Mouse (Mus musculus) left cerebral cortex, adult 6 months (tissue): ENCODE data around the gene Gm10153. TPM values are rescaled to one million over a fixed set of nuclear protein-coding genes. Genes with fewer than 3 reads are reported as not detected.

Source experiments
- long read RNA-seq, 2 experiments: library from polyadenylated mRNA; unstranded; transcript quantifications; one replicate each; pipeline ENCODE4 v2.0.0; 2019 to 2020
- polyA plus RNA-seq: library from polyadenylated mRNA; unstranded; fragments of <200 nt; fragmentation: Nextera tagmentation; gene quantifications from 2 replicates; pipeline ENCODE4 v1.2.3, GENCODE M21; 2021

Gene Gm10153
- not detected in 2 replicates for polyA plus RNA-seq
- long read RNA-seq, experiment 1 = 0 reads
- long read RNA-seq, experiment 2 = 0 reads

DNA sequence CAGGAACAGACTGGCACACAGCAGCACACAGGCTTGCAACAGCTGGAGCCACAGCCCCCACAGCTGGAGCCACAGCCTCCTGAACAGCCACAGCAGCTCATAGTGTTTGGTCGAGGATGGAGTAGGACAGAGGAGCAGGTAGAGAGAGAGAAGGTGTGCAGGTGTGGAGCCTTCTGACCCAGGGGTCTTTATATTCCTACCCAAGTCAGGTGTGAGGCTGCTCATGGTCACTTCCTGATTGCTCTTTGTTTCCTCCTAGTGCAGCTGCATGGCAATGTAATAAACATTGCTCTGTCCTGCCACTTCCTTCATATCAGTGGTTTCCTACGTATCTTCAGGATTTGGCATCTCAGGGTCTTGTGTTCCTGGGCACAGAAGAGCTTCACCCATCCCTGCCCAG lies at the start of gene Gm10153:
TSS of gene Gm10153 (minus strand) at position 101 of the 400 bp plus-strand sequence.

DNA sequence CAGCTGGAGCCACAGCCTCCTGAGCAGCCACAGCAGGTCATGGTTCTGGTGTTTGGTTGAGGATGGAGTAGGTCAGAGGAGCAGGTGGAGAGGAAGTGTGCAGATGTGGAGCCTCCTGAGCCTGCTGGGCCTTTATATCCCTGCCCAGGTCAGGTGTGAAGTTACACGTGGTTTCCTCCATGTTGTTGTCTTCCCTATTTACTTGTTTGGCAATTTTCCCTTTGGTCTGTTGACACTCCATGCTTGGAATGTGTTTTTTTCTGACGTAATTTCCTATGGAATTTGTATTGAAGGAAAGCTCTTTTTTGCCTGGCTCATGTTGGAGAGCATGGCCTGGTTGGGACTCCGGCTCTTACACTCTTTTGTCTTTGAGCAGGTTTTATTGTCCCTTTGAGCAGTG lies 39.7 kb upstream of the Gm10153 start, which contains the start of gene Krtap5-5:
TSS of gene Krtap5-5 (minus strand) at position 101 of the 400 bp plus-strand sequence.

GRCm38 (mm10) chr7:142211559-142211958 lies 21.4 kb upstream of the Gm10153 start, which contains the start of gene Gm7579:
Gm7579 (plus strand) TSS chr7:142211859.

DNA sequence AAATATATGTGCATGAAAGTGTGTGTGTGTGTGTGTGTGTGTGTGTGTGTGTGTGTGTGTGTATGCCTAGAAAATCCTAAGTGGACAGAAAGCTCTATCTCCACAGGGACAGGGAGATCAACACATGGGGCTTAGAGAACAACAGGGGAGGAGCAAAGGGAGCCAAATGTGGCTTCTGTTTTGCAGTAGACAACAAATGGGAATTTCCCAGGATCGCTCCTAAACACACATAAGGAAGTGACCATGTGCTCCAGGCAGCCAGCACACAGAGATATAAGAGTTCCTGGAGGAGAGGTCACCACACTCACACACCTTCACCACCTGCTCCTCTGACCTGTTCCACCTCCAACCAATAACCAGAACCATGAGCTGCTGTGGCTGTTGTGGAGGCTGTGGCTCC lies 10.9 kb upstream of the Gm10153 start, which contains the start of gene Krtap5-3:
TSS of gene Krtap5-3 (plus strand) at position 301 of the 400 bp plus-strand sequence.

DNA sequence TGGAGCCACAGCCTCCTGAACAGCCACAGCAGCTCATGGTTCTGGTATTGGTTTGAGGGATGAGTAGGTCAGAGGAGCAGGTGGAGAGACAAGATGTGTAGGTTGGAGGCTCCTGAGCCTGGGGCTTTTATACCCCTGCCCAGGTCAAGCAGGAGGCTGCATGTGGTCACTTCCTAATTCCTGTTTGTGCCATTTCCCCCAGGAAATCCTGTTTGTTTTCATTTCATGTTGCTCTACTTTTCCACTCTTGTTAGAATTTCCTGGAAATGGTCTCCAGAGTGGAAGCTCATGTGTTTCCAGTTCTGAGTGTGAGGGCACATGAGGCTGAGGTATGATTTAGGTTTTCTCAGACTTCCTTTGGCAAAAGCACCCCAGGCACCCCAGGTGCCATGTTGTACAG lies 14.3 kb downstream of the Gm10153 start, which contains the start of gene Krtap5-2:
TSS of gene Krtap5-2 (minus strand) at position 101 of the 400 bp plus-strand sequence.

GRCm38 (mm10) chr7:142165639-142166038 lies 24.6 kb downstream of the Gm10153 start, which contains the start of gene Gm4553:
Gm4553 (minus strand) TSS chr7:142165739.

DNA sequence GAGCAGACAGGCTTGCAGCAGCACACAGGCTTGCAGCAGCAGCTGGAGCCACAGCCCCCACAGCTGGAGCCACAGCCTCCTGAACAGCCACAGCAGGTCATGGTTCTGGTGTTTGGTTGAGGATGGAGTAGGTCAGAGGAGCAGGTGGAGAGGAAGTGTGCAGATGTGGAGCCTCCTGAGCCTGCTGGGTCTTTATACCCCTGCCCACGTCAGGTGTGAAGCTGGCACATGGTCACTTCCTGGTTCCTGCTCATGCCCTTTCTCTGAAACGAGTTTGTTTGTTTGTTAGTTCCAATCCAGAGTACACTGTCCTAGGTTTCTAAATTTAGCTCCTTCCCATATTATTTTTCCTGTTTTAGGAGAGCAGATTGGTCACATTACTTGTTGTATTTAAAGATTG lies 33.2 kb downstream of the Gm10153 start, which contains the start of gene Gm29735:
TSS of gene Gm29735 (minus strand) at position 101 of the 400 bp plus-strand sequence.

DNA sequence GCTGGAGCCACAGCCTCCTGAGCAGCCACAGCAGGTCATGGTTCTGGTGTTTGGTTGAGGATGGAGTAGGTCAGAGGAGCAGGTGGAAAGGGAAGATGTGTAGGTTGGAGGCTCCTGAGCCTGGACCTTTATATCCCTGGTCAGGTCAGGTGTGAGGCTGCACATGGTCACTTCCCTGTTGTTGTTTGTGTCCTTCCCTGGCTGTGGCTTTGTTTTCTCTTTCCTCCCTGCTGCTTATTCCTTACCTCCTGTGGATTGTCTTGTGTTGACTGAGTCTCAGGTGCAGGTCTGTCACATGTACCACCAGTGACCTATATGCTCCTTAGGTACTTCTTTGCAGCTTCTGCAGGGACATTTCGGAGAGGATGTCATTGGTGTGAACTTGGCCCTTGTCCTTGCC lies 45.7 kb downstream of the Gm10153 start, which contains the start of gene Gm45337:
TSS of gene Gm45337 (minus strand) at position 101 of the 400 bp plus-strand sequence.

Other genes starting within 250 kb of the Gm10153 start
- 30.2 and 35.1 TPM in 2 replicates for gene Brsk2, start 240.6 kb downstream of the Gm10153 start, polyA plus RNA-seq
- gene Mob2, start 129.3 kb downstream of the Gm10153 start, polyA plus RNA-seq = 49.3 and 57.8 TPM in 2 replicates
- 64.9 and 105 TPM in 2 replicates for gene Dusp8, start 94.5 kb downstream of the Gm10153 start, polyA plus RNA-seq
- gene Gm45618, start 69.7 kb downstream of the Gm10153 start, polyA plus RNA-seq = not detected in 2 replicates
- not detected in 2 replicates for gene Gm39115, start 54.4 kb downstream of the Gm10153 start, polyA plus RNA-seq
- gene Gm45337, start 45.8 kb downstream of the Gm10153 start, polyA plus RNA-seq = not detected in 2 replicates
- not detected in 2 replicates for gene Gm29735, start 33.3 kb downstream of the Gm10153 start, polyA plus RNA-seq
- not detected in 2 replicates for gene Gm4553, start 24.6 kb downstream of the Gm10153 start, polyA plus RNA-seq
- gene Krtap5-2, start 14.4 kb downstream of the Gm10153 start, polyA plus RNA-seq = not detected in 2 replicates
- gene Krtap5-3, start 11.0 kb upstream of the Gm10153 start, polyA plus RNA-seq = not detected in 2 replicates
- gene Gm7579, start 21.5 kb upstream of the Gm10153 start, polyA plus RNA-seq = not detected in 2 replicates
- gene Krtap5-5, start 39.6 kb upstream of the Gm10153 start, polyA plus RNA-seq = not detected in 2 replicates
- not detected in 2 replicates for gene Gm40460, start 50.7 kb upstream of the Gm10153 start, polyA plus RNA-seq
- not detected in 2 replicates for gene Gm2431, start 68.0 kb upstream of the Gm10153 start, polyA plus RNA-seq
- not detected in 2 replicates for gene Gm4559, start 84.0 kb upstream of the Gm10153 start, polyA plus RNA-seq
- gene Krtap5-1, start 106.7 kb upstream of the Gm10153 start, polyA plus RNA-seq = not detected in 2 replicates
- not detected in 2 replicates for gene Krtap5-4, start 113.2 kb upstream of the Gm10153 start, polyA plus RNA-seq
- 30.4 and 46.7 TPM in 2 replicates for gene Ifitm10, start 183.4 kb upstream of the Gm10153 start, polyA plus RNA-seq
- not detected in 2 replicates for gene Gm49369, start 192.3 kb upstream of the Gm10153 start, polyA plus RNA-seq
- gene Ctsd, start 197.6 kb upstream of the Gm10153 start, polyA plus RNA-seq = 400 and 569 TPM in 2 replicates
- not detected in 2 replicates for gene Syt8, start 244.5 kb upstream of the Gm10153 start, polyA plus RNA-seq